Mouse (Mus musculus) embryonic facial prominence, embryonic 11.5 days (tissue): ENCODE data around the gene Eif5a. TPM values are rescaled to one million over a fixed set of nuclear protein-coding genes. Genes with fewer than 3 reads are reported as not detected.

Experiments used
- ATAC-seq: fragments of 200-750 bp; cut with Nextera tagmentation; replicated peaks from 2 replicates; pipeline ENCODE4 v1.8.0; 2017; ENCODE audit warnings: low read depth; ENCODE audit not compliant: insufficient number of reproducible peaks, low FRiP score, low TSS enrichment
- DNase-seq: peaks from one replicate; pipeline ENCODE4 v3.0.0-alpha.2; 2015; ENCODE audit warnings: low spot score
- H3K27ac ChIP-seq: fragments of 300-500 bp; sonication (generic); replicated peaks from 2 replicates; pipeline ENCODE4 v1.5.1; 2014; ENCODE audit warnings: mild to moderate bottlenecking, low read depth, low read length, control low read depth
- H3K27me3 ChIP-seq: fragments of 300-500 bp; sonication (generic); 2 replicates; pipeline ENCODE4 v1.6.1; 2014; ENCODE audit warnings: mild to moderate bottlenecking, low read length, moderate library complexity, mixed read lengths; ENCODE audit not compliant: control insufficient read depth, insufficient read depth
- H3K36me3 ChIP-seq: fragments of 300-500 bp; sonication (generic); replicated peaks from 2 replicates; pipeline ENCODE4 v1.6.1; 2014; ENCODE audit warnings: low read depth, mild to moderate bottlenecking, low read length, moderate library complexity, mixed read lengths; ENCODE audit not compliant: control insufficient read depth, insufficient read depth
- H3K4me1 ChIP-seq: fragments of 300-500 bp; sonication (generic); 2 replicates; pipeline ENCODE4 v1.6.1; 2014; ENCODE audit warnings: low read length, mixed read lengths; ENCODE audit not compliant: control insufficient read depth, insufficient read depth
- H3K4me2 ChIP-seq: fragments of 300-500 bp; sonication (generic); 2 replicates; pipeline ENCODE4 v1.6.1; 2014; ENCODE audit warnings: low read depth, mild to moderate bottlenecking, control low read depth, low read length, moderate library complexity
- H3K4me3 ChIP-seq: fragments of 300-500 bp; sonication (generic); 2 replicates; pipeline ENCODE4 v1.5.1; 2014; ENCODE audit warnings: low read depth, low read length, control low read depth
- H3K9ac ChIP-seq: fragments of 300-500 bp; sonication (generic); replicated peaks from 2 replicates; pipeline ENCODE4 v1.6.1; 2014; ENCODE audit warnings: mild to moderate bottlenecking, control low read depth, low read length
- H3K9me3 ChIP-seq: fragments of 300-500 bp; sonication (generic); replicated peaks from 2 replicates; pipeline ENCODE4 v1.6.1; 2016; ENCODE audit warnings: mild to moderate bottlenecking, low read length, inconsistent platforms, mixed read lengths; ENCODE audit not compliant: control insufficient read depth
- WGBS: fragments of 180-500 bp; shearing (Covaris S2); extraction: QIAGEN DNeasy Blood & Tissue Kit; methylation state at CpG from one replicate; pipeline ENCODE4 v1.1.7; 2014; 5-methylcytosine and 5-hydroxymethylcytosine counted together
- polyA plus RNA-seq: library from polyadenylated mRNA; unstranded; fragments of >200 nt; fragmentation: Nextera tagmentation; extraction: Ambion mirVana; gene quantifications from 2 replicates; pipeline ENCODE4 v1.2.1, GENCODE M21; 2014

Eif5a gene
- polyA plus RNA-seq, 1 experiment from 2014 or later = 2,030 TPM

- no peaks in the 10 kb centered on the region for H3K9me3 ChIP-seq
- no peak; the same call in 1 of the 2 replicates for ATAC-seq
- H3K9ac ChIP-seq = peak overlapping the region; percentile 64
- H3K4me3 ChIP-seq = peak overlapping the region; percentile 45
- peak overlapping the region; percentile 69 for H3K4me2 ChIP-seq
- under 1% methylated on average over 18 of the region's 18 CpGs for WGBS
- peak; percentile 87 for DNase-seq
- H3K27ac ChIP-seq = peak overlapping the region; percentile 69
- peaks cover 5% of the 10 kb centered on the region; the same call in 1 of the 2 replicates for H3K4me1 ChIP-seq
- no peaks in the 10 kb centered on the region for H3K36me3 ChIP-seq
- no peaks in the 10 kb centered on the region for H3K27me3 ChIP-seq
Observed at GRCm38 (mm10) chr11:69880506-69880852, 41.3 kb downstream of the Eif5a start.

GRCm38 (mm10) chr11:69879711-69880110, 42.0 kb downstream of the Eif5a start:
- Histone ChIP-seq H3K27me3 (no peaks in the 10 kb centered on the region), H3K4me2 (peak overlapping the region; percentile 69), H3K9me3 (no peaks in the 10 kb centered on the region), H3K9ac (peak overlapping the region; percentile 64), H3K4me3 (peak overlapping the region; percentile 45), H3K27ac (no peak overlapping the region), H3K4me1 (peaks cover 5% of the 10 kb centered on the region; the same call in 1 of the 2 replicates), H3K36me3 (no peaks in the 10 kb centered on the region)
- ATAC-seq (no peak), DNase-seq (no peak)
- WGBS = 48% methylated on average over 15 of the region's 15 CpGs

- WGBS = 84% methylated on average over 6 of the region's 6 CpGs
- no peak overlapping the region for H3K4me2 ChIP-seq
- no peaks in the 10 kb centered on the region for H3K9me3 ChIP-seq
- no peak overlapping the region for H3K9ac ChIP-seq
- no peak overlapping the region for H3K27ac ChIP-seq
- H3K27me3 ChIP-seq = no peaks in the 10 kb centered on the region
- ATAC-seq (no peak), DNase-seq (no peak)
- no peaks in the 10 kb centered on the region for H3K36me3 ChIP-seq
- no peak overlapping the region for H3K4me3 ChIP-seq
- peaks cover 5% of the 10 kb centered on the region; the same call in 1 of the 2 replicates for H3K4me1 ChIP-seq
Observed at GRCm38 (mm10) chr11:69878952-69879351, 42.8 kb downstream of the Eif5a start.

GRCm38 (mm10) chr11:69878399-69878798, 43.4 kb downstream of the Eif5a start:
- Histone ChIP-seq H3K27me3 (no peaks in the 10 kb centered on the region), H3K4me3 (no peak overlapping the region), H3K9me3 (no peaks in the 10 kb centered on the region), H3K27ac (no peak overlapping the region), H3K4me1 (peaks cover 5% of the 10 kb centered on the region; the same call in 1 of the 2 replicates), H3K9ac (no peak overlapping the region), H3K36me3 (no peaks in the 10 kb centered on the region), H3K4me2 (no peak overlapping the region)
- DNase-seq (no peak), ATAC-seq (no peak)
- WGBS = 89% methylated on average over 3 of the region's 3 CpGs

GRCm38 (mm10) chr11:69877878-69878277, 43.9 kb downstream of the Eif5a start, which contains the start of gene Tmem95:
Gene Tmem95 (minus strand): TSS chr11:69878018.
- peaks cover 5% of the 10 kb centered on the region; the same call in 1 of the 2 replicates for H3K4me1 ChIP-seq
- H3K36me3 ChIP-seq = no peaks in the 10 kb centered on the region
- WGBS = 92% methylated on average over 11 of the region's 11 CpGs
- no peaks in the 10 kb centered on the region for H3K27me3 ChIP-seq
- ATAC-seq (no peak), DNase-seq (no peak)
- H3K9me3 ChIP-seq = no peaks in the 10 kb centered on the region
- H3K9ac ChIP-seq = no peak within 1 kb of the TSS; the same call in 1 of the 2 replicates
- no peak within 1 kb of the TSS for H3K27ac ChIP-seq
- 0 out of 2 replicates have a peak within 1 kb of the TSS, but pooled peaks have one; percentile 3 for H3K4me3 ChIP-seq
- peak within 1 kb of the TSS; percentile 25; the same call in 1 of the 2 replicates for H3K4me2 ChIP-seq

- ATAC-seq = peak; percentile 49; the same call in 1 of the 2 replicates
- WGBS = under 1% methylated on average over 12 of the region's 12 CpGs
- 0 out of 2 replicates have a peak overlapping the region, but pooled peaks have one; percentile 3 for H3K4me3 ChIP-seq
Observed at GRCm38 (mm10) chr11:69876867-69877266, 44.9 kb downstream of the Eif5a start.

GRCm38 (mm10) chr11:69876186-69876585, 45.6 kb downstream of the Eif5a start:
- H3K27me3 ChIP-seq = no peaks in the 10 kb centered on the region
- no peaks in the 10 kb centered on the region for H3K9me3 ChIP-seq
- no peak overlapping the region; the same call in 1 of the 2 replicates for H3K9ac ChIP-seq
- H3K27ac ChIP-seq = no peak overlapping the region; the same call in 1 of the 2 replicates
- DNase-seq = no peak
- H3K36me3 ChIP-seq = no peaks in the 10 kb centered on the region
- H3K4me2 ChIP-seq = no peak overlapping the region
- WGBS = 55% methylated on average over 7 of the region's 7 CpGs
- H3K4me3 ChIP-seq = no peak overlapping the region
- ATAC-seq = no peak
- peaks cover 3% of the 10 kb centered on the region; the same call in 1 of the 2 replicates for H3K4me1 ChIP-seq

More at GRCm38 (mm10) chr11:69876867-69877266, 44.9 kb downstream of the Eif5a start:
- Histone ChIP-seq H3K27me3 (no peaks in the 10 kb centered on the region), H3K4me1 (peaks cover 5% of the 10 kb centered on the region; the same call in 1 of the 2 replicates), H3K36me3 (no peaks in the 10 kb centered on the region), H3K27ac (no peak overlapping the region), H3K4me2 (peak overlapping the region; percentile 25; the same call in 1 of the 2 replicates), H3K9ac (no peak overlapping the region; the same call in 1 of the 2 replicates), H3K9me3 (no peaks in the 10 kb centered on the region)
- peak; percentile 89 for DNase-seq

GRCm38 (mm10) chr11:69872451-69872850, 49.3 kb downstream of the Eif5a start:
- Histone ChIP-seq H3K9me3 (no peaks in the 10 kb centered on the region), H3K9ac (no peak overlapping the region), H3K4me2 (no peak overlapping the region), H3K27ac (no peak overlapping the region), H3K27me3 (no peaks in the 10 kb centered on the region), H3K36me3 (no peaks in the 10 kb centered on the region), H3K4me1 (peaks cover 3% of the 10 kb centered on the region; the same call in 1 of the 2 replicates), H3K4me3 (no peak overlapping the region)
- 91% methylated on average over 4 of the region's 4 CpGs for WGBS
- ATAC-seq = no peak
- DNase-seq = no peak
